Mouse (Mus musculus) ES-Bruce4 (cell line): ENCODE measurements at regions not wholly inside any gene's neighbourhood (a gene's known extent, or its start where the extent isn't known, plus 50 kb on each side); places are given as distances from the start of the nearest gene placed in this dataset.

ENCODE experiments used
- CTCF ChIP-seq: IDR thresholded peaks from one replicate; pipeline ENCODE4 v1.8.1; 2011; ENCODE audit warnings: low read depth, low read length
- POLR2A ChIP-seq: IDR thresholded peaks from one replicate; pipeline ENCODE4 v1.8.1; 2011; ENCODE audit warnings: low read length; ENCODE audit not compliant: insufficient read depth

DNA sequence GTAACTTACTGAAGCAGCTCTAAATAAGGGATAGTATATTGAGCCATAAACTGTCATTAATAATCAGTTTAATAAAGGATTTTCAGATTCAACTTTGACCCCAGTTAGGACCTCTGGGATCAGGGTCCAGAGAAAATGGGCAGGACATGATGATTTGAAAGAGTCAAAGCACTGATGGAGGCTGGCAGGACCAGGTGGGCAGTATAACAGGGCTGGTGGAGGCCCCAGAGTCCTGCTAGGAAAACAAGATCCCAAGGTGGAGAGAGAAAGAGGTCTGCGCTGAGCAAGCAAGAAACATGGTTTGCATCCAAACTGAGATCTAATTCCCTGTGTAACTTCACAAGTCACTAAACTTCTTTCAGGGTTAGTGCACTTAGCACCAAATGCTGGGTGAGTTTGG is 199.0 kb upstream of the Sesn3 start:
- no peak for TF ChIP-seq CTCF
- TF ChIP-seq POLR2A: no peak
